Mouse (Mus musculus): Measurements from ENCODE around the gene Phf10.

GRCm38 (mm10) chr17:14910771-14911170, 50.3 kb downstream of the Phf10 start:
- TF ChIP-seq CTCF (IDR thresholded peaks at IDR 0.05; ENCODE audit: borderline replicate concordance, insufficient read depth, low read depth, low read length) (no peak), POLR2A (IDR thresholded peaks at IDR 0.05; ENCODE audit: borderline replicate concordance, insufficient read depth, low read length) (no peak)

Data from cerebellum, adult 2 months (tissue).